Mouse (Mus musculus) liver, adult 2 months (tissue): Measurements from ENCODE around the gene Cyth4. TPM values are rescaled to one million over a fixed set of nuclear protein-coding genes. Genes with fewer than 3 reads are reported as not detected.

Experiments used
- DNase-seq: peaks from one replicate; pipeline ENCODE4 v3.0.0-alpha.2; 2011; ENCODE audit warnings: low read depth, low spot score; ENCODE audit errors: extremely low read depth
- H3K27ac ChIP-seq: fragments of 200-500 bp; replicated peaks from 2 replicates; pipeline ENCODE4 v1.5.1; 2012; ENCODE audit warnings: low read depth, mild to moderate bottlenecking, control low read depth, inconsistent platforms, low read length; ENCODE audit not compliant: insufficient read depth
- H3K27me3 ChIP-seq: fragments of 200-500 bp; 2 replicates; pipeline ENCODE4 v1.6.1; 2012; ENCODE audit warnings: mild to moderate bottlenecking, moderate library complexity, low read length, inconsistent platforms; ENCODE audit not compliant: control insufficient read depth, insufficient read depth
- H3K36me3 ChIP-seq: fragments of 200-500 bp; 2 replicates; pipeline ENCODE4 v1.6.1; 2012; ENCODE audit warnings: low read length, inconsistent platforms; ENCODE audit not compliant: control insufficient read depth, insufficient read depth
- H3K4me1 ChIP-seq: fragments of 200-500 bp; 2 replicates; pipeline ENCODE4 v1.6.1; 2011; ENCODE audit warnings: low read length; ENCODE audit not compliant: control insufficient read depth, insufficient read depth
- H3K4me3 ChIP-seq: fragments of 200-500 bp; 2 replicates; pipeline ENCODE4 v1.5.1; 2011; ENCODE audit warnings: low read depth, mild to moderate bottlenecking, control low read depth, low read length, moderate library complexity; ENCODE audit not compliant: insufficient read depth
- H3K79me2 ChIP-seq: fragments of 200-500 bp; 2 replicates; pipeline ENCODE4 v1.6.1; 2012; ENCODE audit warnings: inconsistent platforms, mild to moderate bottlenecking, low read length, moderate library complexity; ENCODE audit not compliant: control insufficient read depth, insufficient read depth
- H3K9ac ChIP-seq: fragments of 200-500 bp; 2 replicates; pipeline ENCODE4 v1.6.1; 2012; ENCODE audit warnings: low read depth, mild to moderate bottlenecking, control low read depth, inconsistent platforms, low read length
- CTCF ChIP-seq: fragments of 200-500 bp; IDR thresholded peaks from 2 replicates; pipeline ENCODE4 v1.5.1; 2011; ENCODE audit warnings: low read depth, low read length, control low read depth
- POLR2A ChIP-seq: fragments of 200-500 bp; IDR thresholded peaks from 2 replicates; pipeline ENCODE4 v1.6.1; 2011; ENCODE audit warnings: low read length, control low read depth; ENCODE audit not compliant: insufficient read depth; ENCODE audit errors: extremely low read depth
- WGBS: fragments of 180-500 bp; shearing (Covaris S2); methylation state at CpG from one replicate; pipeline ENCODE4 v1.1.7; 2018; 5-methylcytosine and 5-hydroxymethylcytosine counted together
- polyA plus RNA-seq: library from polyadenylated mRNA; depleted of rRNA; stranded (reverse); fragments of >200 nt; gene quantifications from 2 replicates; pipeline ENCODE4 v1.2.3, GENCODE M21; 2012
- total RNA-seq: library from RNA; depleted of rRNA; stranded (reverse); fragments of >200 nt; gene quantifications from 2 replicates; pipeline ENCODE4 v1.2.3, GENCODE M21; 2014

Cyth4 gene
- total and polyA plus RNA-seq, 2 experiments, result 4.7 to 5.7 TPM

- Histone ChIP-seq H3K27ac (no peak overlapping the region), H3K4me3 (no peak overlapping the region), H3K9ac (no peak overlapping the region), H3K27me3 (no peaks in the 10 kb centered on the region), H3K4me1 (no peaks in the 10 kb centered on the region), H3K79me2 (no peaks in the 10 kb centered on the region), H3K36me3 (no peaks in the 10 kb centered on the region)
- no peak for DNase-seq
- no peak for TF ChIP-seq CTCF
- 89% methylated on average over 13 of the region's 13 CpGs for WGBS
Observed at GRCm38 (mm10) chr15:78626285-78626684, 29.4 kb downstream of the Cyth4 start.

GRCm38 (mm10) chr15:78632387-78632786 lies 35.5 kb downstream of the Cyth4 start:
- no peaks in the 10 kb centered on the region for H3K27me3 ChIP-seq
- no peak overlapping the region for H3K27ac ChIP-seq
- no peak for TF ChIP-seq CTCF
- TF ChIP-seq POLR2A, result no peak
- no peak overlapping the region for H3K4me3 ChIP-seq
- DNase-seq, result no peak
- H3K9ac ChIP-seq, result no peak overlapping the region
- H3K79me2 ChIP-seq, result no peaks in the 10 kb centered on the region
- H3K36me3 ChIP-seq, result no peaks in the 10 kb centered on the region
- 73% methylated on average over 2 of the region's 2 CpGs for WGBS
- no peaks in the 10 kb centered on the region for H3K4me1 ChIP-seq

GRCm38 (mm10) chr15:78633413-78633812 lies 36.6 kb downstream of the Cyth4 start:
- H3K79me2 ChIP-seq, result no peaks in the 10 kb centered on the region
- DNase-seq, result no peak
- H3K36me3 ChIP-seq, result no peaks in the 10 kb centered on the region
- H3K4me1 ChIP-seq, result no peaks in the 10 kb centered on the region
- H3K27me3 ChIP-seq, result no peaks in the 10 kb centered on the region
- 91% methylated on average over 5 of the region's 5 CpGs for WGBS
- no peak overlapping the region for H3K9ac ChIP-seq
- no peak overlapping the region for H3K4me3 ChIP-seq
- TF ChIP-seq CTCF, result no peak
- no peak for TF ChIP-seq POLR2A
- no peak overlapping the region for H3K27ac ChIP-seq

GRCm38 (mm10) chr15:78634095-78634737 lies 37.4 kb downstream of the Cyth4 start:
- no peaks in the 10 kb centered on the region for H3K27me3 ChIP-seq
- H3K79me2 ChIP-seq, result no peaks in the 10 kb centered on the region
- no peak overlapping the region for H3K4me3 ChIP-seq
- no peaks in the 10 kb centered on the region for H3K4me1 ChIP-seq
- DNase-seq, result no peak
- no peaks in the 10 kb centered on the region for H3K36me3 ChIP-seq
- 35% methylated on average over 10 of the region's 10 CpGs for WGBS
- TF ChIP-seq POLR2A, result no peak
- no peak for TF ChIP-seq CTCF
- H3K27ac ChIP-seq, result no peak overlapping the region
- no peak overlapping the region for H3K9ac ChIP-seq

- Histone ChIP-seq H3K4me1 (no peaks in the 10 kb centered on the region), H3K36me3 (no peaks in the 10 kb centered on the region), H3K27me3 (no peaks in the 10 kb centered on the region), H3K79me2 (no peaks in the 10 kb centered on the region), H3K4me3 (no peak overlapping the region), H3K27ac (no peak overlapping the region), H3K9ac (no peak overlapping the region)
- WGBS, result 45% methylated on average over 7 of the region's 7 CpGs
- TF ChIP-seq POLR2A (no peak), CTCF (no peak)
- no peak for DNase-seq
Observed at GRCm38 (mm10) chr15:78635231-78635630, 38.4 kb downstream of the Cyth4 start.

GRCm38 (mm10) chr15:78643633-78644032 lies 46.8 kb downstream of the Cyth4 start:
- 19% methylated on average over 6 of the region's 6 CpGs for WGBS

More at GRCm38 (mm10) chr15:78643633-78644032, 46.8 kb downstream of the Cyth4 start:
- H3K79me2 ChIP-seq, result no peaks in the 10 kb centered on the region
- H3K27me3 ChIP-seq, result no peaks in the 10 kb centered on the region
- H3K4me3 ChIP-seq, result no peak overlapping the region
- no peaks in the 10 kb centered on the region for H3K4me1 ChIP-seq
- H3K36me3 ChIP-seq, result no peaks in the 10 kb centered on the region
- no peak overlapping the region for H3K27ac ChIP-seq
- DNase-seq, result no peak
- TF ChIP-seq POLR2A (no peak), CTCF (no peak)
- no peak overlapping the region for H3K9ac ChIP-seq
